ENCODE assay signal across 12 mouse cellular contexts in the genomic region with DNA sequence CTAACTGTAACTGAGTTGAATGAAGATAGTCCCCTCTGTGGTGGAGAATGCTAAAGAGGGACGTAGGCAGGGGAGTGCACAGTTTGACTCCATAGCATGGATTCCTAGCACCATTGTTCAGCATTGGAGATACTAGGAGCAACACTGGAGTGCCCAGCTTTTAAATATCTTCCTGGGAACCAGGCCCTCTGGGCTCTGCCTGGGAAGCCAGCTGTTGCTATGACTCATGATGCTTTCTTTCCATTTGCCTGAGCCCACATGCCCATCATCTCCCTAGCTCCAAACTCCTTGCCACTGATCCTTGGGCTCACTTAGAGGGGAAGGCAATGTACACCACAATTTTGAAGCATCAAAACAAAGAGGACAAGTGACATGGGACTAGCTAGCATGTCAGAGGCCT. TPM values are rescaled to one million over a fixed set of nuclear protein-coding genes. Genes with fewer than 3 reads are reported as not detected.
DNase-seq lines count a peak whose midpoint lies in the region; ATAC-seq lines count a peak whose summit lies in the region.
"Had no signal": no experiment of that assay in that cellular context is flagged by ENCODE, and none has a peak within 500 bp of the region (broad histone marks: within the 10 kb centered on the region; RNA-seq: fewer than 3 reads in every experiment).

No protein-coding gene starts in this region.

- no peak overlapping the region for H3K4me2 ChIP-seq in heart, embryonic 15.5 days
- H3K4me2 ChIP-seq: midbrain, embryonic 15.5 days; stomach, embryonic 15.5 days had no signal

- intact Hi-C loops in heart, postnatal 10 days (cut with DNase I) = no loop called here

- H3K4me1 ChIP-seq in heart, embryonic 15.5 days (replicated peaks) = peaks cover 75% of the 10 kb centered on the region
- H3K4me1 ChIP-seq in midbrain, embryonic 10.5 days = peaks cover 21% of the 10 kb centered on the region

- H3K9ac ChIP-seq in heart, embryonic 15.5 days = no peak overlapping the region
- H3K9ac ChIP-seq: midbrain, embryonic 15.5 days; stomach, embryonic 15.5 days had no signal

- ATAC-seq in frontal cortex, adult (ENCODE audit: low TSS enrichment) = peak; percentile 75
- ATAC-seq in heart, embryonic 15.5 days (replicated peaks; ENCODE audit: insufficient number of reproducible peaks, insufficient read depth, low FRiP score, low read depth) = no peak
- ATAC-seq: midbrain, embryonic 15.5 days had no signal

- H3K36me3 ChIP-seq in heart, embryonic 15.5 days = peaks cover 57% of the 10 kb centered on the region
- no peaks in the 10 kb centered on the region for H3K36me3 ChIP-seq in midbrain, embryonic 10.5 days
- H3K36me3 ChIP-seq: midbrain, embryonic 15.5 days had no signal

- peak overlapping the region; percentile 90 for H3K27ac ChIP-seq in heart, embryonic 15.5 days
- H3K27ac ChIP-seq in midbrain, embryonic 10.5 days (replicated peaks) = no peak overlapping the region
- H3K27ac ChIP-seq: stomach, embryonic 15.5 days had no signal

- DNase-seq in frontal cortex, postnatal 14 days (ENCODE audit: low spot score in 2 of 2) = no peak
- DNase-seq in heart, postnatal 10 days = no peak
- DNase-seq in right cerebral cortex, adult 18-20 months = peak; percentile 48
- DNase-seq in right cerebral cortex, postnatal 25 days = no peak
- peak; percentile 66 for DNase-seq in telencephalon, adult 2 months (ENCODE audit: low read depth, low spot score)
- no peak for DNase-seq in midbrain, embryonic 10.5 days (ENCODE audit: low spot score)
- DNase-seq: B cell, adult 2 months; thymus, postnatal 14 days had no signal

- WGBS in heart, embryonic 15.5 days = 62% methylated on average over 1 of the region's 1 CpGs
- WGBS in midbrain, embryonic 10.5 days = 71% methylated on average over 1 of the region's 1 CpGs

- H3K4me3 ChIP-seq in heart, embryonic 15.5 days = no peak overlapping the region
- no peak overlapping the region for H3K4me3 ChIP-seq in midbrain, embryonic 10.5 days
- H3K4me3 ChIP-seq: midbrain, embryonic 15.5 days; stomach, embryonic 15.5 days had no signal

- no peaks in the 10 kb centered on the region for H3K27me3 ChIP-seq in heart, embryonic 15.5 days
- no peaks in the 10 kb centered on the region for H3K27me3 ChIP-seq in midbrain, embryonic 10.5 days (ENCODE audit: low read depth, poor library complexity, severe bottlenecking)
- H3K27me3 ChIP-seq: midbrain, embryonic 15.5 days; stomach, embryonic 15.5 days had no signal

- H3K9me3 ChIP-seq in heart, embryonic 15.5 days (replicated peaks) = no peaks in the 10 kb centered on the region
- no peaks in the 10 kb centered on the region for H3K9me3 ChIP-seq in midbrain, embryonic 10.5 days (replicated peaks)
- H3K9me3 ChIP-seq: midbrain, embryonic 15.5 days; stomach, embryonic 15.5 days had no signal

RNA-seq across cellular contexts. Expression of a gene that starts 16.5 kb away (rescaled TPM):
- polyA plus RNA-seq in heart, embryonic 15.5 days (2015; fragmentation: Nextera tagmentation; extraction: Ambion mirVana) = 315 and 367 TPM in 2 replicates
- total RNA-seq in heart, postnatal 10 days (2021) = 100 to 1,000 TPM; 319 to 333 TPM
- 53.9 and 71.1 TPM in 2 replicates for polyA plus RNA-seq in midbrain, embryonic 10.5 days (2016; fragmentation: Nextera tagmentation; extraction: Ambion mirVana)

RNA-seq across cellular contexts. Expression of a gene that starts 54.0 kb away (rescaled TPM):
- polyA plus RNA-seq in heart, embryonic 15.5 days (2015; fragmentation: Nextera tagmentation; extraction: Ambion mirVana) = 20.3 and 24.3 TPM in 2 replicates
- total RNA-seq in heart, postnatal 10 days (2021) = 10 to 100 TPM; 33.4 to 37.1 TPM
- 9.5 and 11.6 TPM in 2 replicates for polyA plus RNA-seq in midbrain, embryonic 10.5 days (2016; fragmentation: Nextera tagmentation; extraction: Ambion mirVana)

Comparison
In these comparisons a context has a peak if more than half of its experiments do, and no peak if none do; other contexts are left out.
1. DNase-seq: peak in right cerebral cortex, adult 18-20 months (single experiment) and telencephalon, adult 2 months (single experiment); none in frontal cortex, postnatal 14 days (0 of 2), heart, postnatal 10 days (0 of 2), right cerebral cortex, postnatal 25 days (single experiment) and midbrain, embryonic 10.5 days (single experiment).